Mouse (Mus musculus) adrenal gland, postnatal 10 days (tissue): ENCODE measurements around the gene Cnot8. TPM values are rescaled to one million over a fixed set of nuclear protein-coding genes. Genes with fewer than 3 reads are reported as not detected.
A peak's percentile ranks its signal among the peaks of the same experiment; 100 is the strongest.
"Not testable (repeated sequence)": the region's sequence is repeated elsewhere in the genome, so short reads cannot be mapped to it uniquely, and the experiment has no call there.

Experiments
- DNase-seq: peaks from one replicate; pipeline ENCODE4 v3.0.0; 2021; ENCODE audit warnings: mixed read lengths
- long read RNA-seq, 2 experiments: library from polyadenylated mRNA; stranded (forward); transcript quantifications; one replicate each; pipeline ENCODE4 v2.0.0; 2021
- total RNA-seq, 2 experiments: library from RNA; stranded (reverse); gene quantifications; 2 replicates each; pipeline ENCODE4 v1.2.3; 2021

Cnot8 gene
- total RNA-seq = 10 to 100 TPM; 42.9 to 49.3 TPM
- long read RNA-seq, experiment 1, transcript Cnot8-202 (7 exons, 2,099 nt) = minor isoform, 7 of 116 reads
- long read RNA-seq, experiment 1, transcript Cnot8-201 (7 exons, 2,035 nt) = major isoform, 77 of 116 reads
- long read RNA-seq, experiment 1, partial matches to known transcripts = 16 of 116 reads
- long read RNA-seq, experiment 1, other reads (novel, unspliced or antisense) = 16 of 116 reads
- long read RNA-seq, experiment 2, transcript Cnot8-201 (7 exons, 2,035 nt) = major isoform, 33 of 58 reads
- long read RNA-seq, experiment 2, transcript Cnot8-202 (7 exons, 2,099 nt) = minor isoform, 6 of 58 reads
- long read RNA-seq, experiment 2, partial matches to known transcripts = 14 of 58 reads
- long read RNA-seq, experiment 2, other reads (novel, unspliced or antisense) = 5 of 58 reads

DNA sequence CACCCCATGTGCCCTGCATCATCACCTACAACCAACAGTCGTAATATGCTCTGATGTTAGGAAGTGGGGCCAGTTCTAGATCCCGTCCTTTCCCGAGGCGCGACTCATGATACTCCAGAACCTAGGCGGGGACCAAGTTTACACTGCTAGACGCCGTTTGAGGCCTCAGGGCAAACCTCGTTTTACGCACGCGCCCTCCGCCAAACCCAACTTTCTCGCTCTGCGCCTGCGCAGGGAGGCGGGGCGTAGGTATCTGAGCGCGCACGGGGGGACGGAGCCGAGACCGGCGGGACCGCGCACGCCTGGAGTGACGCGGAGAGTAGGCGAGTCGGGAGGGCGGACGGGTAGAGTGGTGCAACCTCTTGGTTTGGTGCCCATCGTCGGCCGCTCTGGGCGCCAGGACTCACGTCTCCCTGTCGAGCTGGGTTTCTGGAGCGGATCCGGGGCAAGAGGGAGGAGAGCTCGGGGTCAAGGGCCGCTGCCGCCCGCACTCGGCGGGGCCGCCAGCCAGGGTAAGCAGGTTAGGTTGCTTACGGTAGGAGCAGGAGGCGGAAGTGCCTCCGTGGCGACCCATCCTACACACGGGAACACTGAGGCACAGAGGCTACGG lies at the start of gene Cnot8:
TSS of gene Cnot8 (plus strand) at position 457 of the 610 bp plus-strand sequence.
- peak; percentile 100 for DNase-seq

DNA sequence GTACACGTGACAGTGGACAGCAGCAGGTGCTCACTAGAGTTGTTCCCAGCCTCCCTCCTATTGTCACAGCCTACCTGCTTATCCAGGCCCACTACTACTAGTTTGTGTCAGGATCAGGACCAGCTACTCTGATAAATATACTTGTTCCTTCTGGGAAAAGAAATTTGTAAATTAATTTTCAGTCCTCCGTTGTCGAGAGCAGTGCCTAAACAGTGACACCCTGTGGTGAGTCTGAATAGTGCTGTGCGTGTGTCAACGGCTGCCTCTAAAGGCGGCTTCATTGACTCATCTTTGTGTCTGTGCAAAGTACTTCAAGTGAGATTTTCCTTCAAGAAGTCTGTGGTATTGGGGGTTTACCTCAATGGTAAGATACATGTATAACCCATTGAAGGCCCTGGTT lies 46.5 kb upstream of the Cnot8 start:
- DNase-seq = peak; percentile 68

- DNase-seq = peak; percentile 52
Measured at GRCm38 (mm10) chr11:58059752-58060151, 44.2 kb upstream of the Cnot8 start.

DNA sequence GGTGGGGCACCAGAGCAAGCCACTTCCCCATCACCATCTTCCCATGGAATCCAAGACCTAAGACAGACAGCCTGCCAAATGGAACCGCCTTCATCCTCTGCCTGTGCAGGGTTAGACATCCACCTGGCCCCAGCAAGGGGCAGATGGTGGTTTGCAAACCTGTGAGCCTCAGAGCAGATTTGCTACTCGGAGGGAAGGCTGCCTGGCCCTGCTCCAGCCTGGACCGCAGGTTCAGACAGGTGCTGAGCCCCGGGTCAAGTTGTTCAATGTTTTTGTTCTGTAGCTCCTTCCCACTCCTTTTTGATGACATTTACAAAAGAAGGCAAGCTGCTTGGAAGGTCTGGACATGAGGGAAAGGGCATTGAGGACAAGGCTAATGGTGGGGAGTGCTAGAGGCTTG lies 42.7 kb upstream of the Cnot8 start:
- DNase-seq = not testable (repeated sequence)

DNA sequence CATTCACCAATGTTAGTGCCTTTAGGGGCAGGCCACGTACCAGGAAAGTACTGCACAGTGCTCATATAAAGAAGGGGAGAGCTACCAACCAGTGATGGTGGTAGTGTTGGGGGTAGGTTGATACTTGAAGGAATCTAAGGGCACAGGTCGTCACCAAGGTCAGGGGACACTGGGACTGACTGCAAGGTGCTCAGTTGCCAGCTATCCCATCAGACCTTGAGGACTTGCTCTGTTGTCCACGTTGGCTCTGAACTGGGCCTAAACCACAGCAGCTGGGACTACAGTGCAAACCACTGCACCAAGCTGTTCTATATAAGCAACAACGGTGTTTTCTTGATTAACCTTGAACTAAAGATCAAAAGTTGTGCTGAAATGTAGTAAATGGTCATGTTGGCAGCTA lies 41.4 kb upstream of the Cnot8 start:
- DNase-seq = no peak

GRCm38 (mm10) chr11:58065025-58065424 lies 38.9 kb upstream of the Cnot8 start:
- DNase-seq = no peak

DNA sequence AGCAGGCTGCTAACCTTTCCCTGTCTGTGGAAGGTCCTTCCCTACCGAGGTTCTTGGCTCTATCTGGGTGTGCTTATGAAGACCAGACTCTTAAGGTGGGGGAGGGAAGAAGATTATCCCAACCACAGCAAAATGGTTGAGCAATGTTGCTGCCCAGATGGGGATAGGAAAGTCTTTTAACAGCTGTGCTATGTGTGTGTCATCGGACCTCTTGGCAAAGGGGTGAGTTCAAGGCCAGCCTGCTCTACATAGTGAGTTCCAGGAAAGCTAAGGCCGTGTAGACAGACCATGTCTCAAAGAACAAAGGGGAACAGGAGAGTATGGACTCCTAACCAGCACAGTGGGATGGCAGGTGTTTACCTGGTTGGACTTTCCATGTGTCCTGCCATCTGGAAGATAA lies 31.0 kb upstream of the Cnot8 start:
- DNase-seq = no peak

DNA sequence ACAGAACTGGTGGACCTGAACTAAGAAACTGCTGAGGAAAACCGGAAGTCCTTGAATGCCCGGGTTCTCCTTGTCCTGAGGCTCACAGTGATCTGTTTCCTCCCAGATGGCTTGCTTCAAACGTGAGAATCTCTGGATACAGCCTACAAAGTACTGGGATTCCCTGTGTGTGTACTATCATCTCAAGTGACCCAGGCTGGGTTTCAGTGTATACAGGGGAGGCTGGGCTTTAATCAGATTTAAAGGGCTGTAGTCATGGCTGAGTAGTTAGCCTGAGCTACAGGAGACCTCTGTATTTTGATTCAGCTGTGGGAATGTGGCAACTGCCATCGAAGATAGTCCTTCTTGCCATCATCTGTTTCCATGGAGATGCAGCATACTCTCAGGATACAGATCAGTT lies 26.7 kb upstream of the Cnot8 start:
- DNase-seq = no peak

DNA sequence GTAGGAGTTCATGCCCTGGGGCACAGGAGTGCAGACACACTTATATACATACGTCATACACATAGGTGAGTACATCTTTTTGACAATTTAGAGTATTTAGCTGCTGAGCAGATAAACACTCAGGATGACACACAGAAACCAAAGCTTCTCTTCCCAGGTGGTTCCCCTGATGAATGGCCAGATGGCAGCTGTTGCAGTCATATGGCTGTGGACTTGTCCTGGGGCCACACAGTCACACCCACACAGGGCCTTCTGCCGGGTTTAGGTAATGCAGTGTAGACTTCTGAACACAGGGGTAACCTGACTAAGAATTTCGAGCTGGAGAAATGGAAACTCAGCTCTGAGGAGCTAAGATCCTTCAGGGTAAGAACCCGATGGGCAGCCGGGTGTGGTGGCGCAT lies 22.2 kb upstream of the Cnot8 start:
- no peak for DNase-seq

DNA sequence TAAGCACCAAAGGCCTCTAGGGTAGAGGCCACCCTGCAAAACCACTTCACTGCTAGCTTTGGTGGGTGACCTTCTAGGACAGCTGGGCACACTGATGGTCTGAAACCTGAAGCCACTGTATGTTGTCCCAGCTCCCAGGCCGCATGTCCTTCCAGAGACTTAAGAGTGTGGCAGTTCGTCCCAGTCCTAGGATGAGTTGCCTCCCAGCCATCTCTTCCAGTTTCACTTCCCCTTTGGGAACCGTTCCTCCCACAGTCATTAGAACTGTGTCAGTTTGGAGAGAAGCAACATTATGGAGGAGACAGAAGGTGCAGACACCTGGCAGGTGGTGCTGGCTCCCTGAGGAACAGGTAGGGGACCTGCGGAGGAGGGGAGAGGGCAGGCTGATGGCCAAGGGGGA lies 11.4 kb upstream of the Cnot8 start:
- no peak for DNase-seq

- peak; percentile 69 for DNase-seq
Measured at GRCm38 (mm10) chr11:58093021-58093528, 10.9 kb upstream of the Cnot8 start, which contains the start of gene Gm12248. TSS of gene Gm12248 (minus strand) at chr11:58093134.

GRCm38 (mm10) chr11:58094766-58095165 lies 9.2 kb upstream of the Cnot8 start:
- no peak for DNase-seq

- no peak for DNase-seq
Measured at GRCm38 (mm10) chr11:58095561-58095960, 8.4 kb upstream of the Cnot8 start.

DNA sequence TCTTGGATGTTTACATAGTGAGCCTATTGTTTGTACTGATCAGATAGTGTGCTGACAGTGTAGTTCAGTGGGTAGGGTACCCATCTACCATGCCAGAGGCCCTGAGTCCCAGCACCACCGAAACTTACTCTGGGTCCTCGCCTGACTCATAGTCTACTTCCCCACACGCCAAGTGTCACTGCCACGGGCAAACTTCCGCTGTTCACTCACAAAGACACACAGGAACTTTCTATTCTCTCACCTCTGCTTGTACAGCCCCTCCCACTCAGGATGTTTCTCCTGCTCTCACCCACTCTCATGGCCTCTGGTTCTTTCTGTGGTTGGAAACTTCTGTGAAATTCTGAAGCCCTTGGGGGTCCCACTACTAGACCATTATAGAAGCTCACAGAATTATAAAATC lies 7.8 kb upstream of the Cnot8 start:
- no peak for DNase-seq

DNA sequence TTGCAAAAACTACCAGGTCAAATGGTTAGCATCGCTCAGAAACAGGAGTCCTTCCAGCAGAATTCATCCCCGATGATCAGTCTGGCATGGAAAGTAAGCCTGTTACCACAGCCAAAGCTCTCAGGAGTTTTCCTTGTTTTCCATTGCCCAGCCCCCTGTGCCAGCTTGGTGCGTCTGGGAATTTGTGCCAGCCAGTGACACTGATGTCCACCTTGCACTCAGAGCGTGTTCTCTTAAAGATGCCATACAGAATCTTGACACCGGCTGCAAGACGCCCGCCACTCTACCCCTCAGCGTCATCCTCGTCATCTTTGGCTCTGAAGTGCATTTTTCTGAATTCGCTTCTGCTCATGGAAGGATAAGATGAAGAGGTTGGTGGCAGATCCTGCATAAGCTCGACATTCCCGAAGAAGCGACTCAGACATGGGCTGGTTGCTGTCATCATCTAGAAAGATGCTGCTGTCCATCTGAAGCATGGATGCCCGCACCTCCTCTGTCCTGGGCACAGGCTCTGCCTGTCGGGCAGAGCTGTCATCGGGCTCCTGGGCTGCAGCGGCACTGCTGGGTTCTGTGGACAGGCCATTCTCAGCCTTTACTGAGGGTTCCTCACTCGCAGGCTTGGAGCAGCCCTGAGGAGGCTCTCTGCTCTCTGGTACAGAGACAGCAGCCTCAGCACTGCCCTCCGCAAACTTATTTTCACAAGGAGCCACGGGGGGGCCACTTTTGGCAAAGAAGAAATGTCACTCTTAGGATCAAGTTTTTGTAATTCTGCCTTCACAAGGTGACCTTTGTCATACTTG lies 6.9 kb upstream of the Cnot8 start:
- peak; percentile 34 for DNase-seq

- peak; percentile 26 for DNase-seq
Measured at GRCm38 (mm10) chr11:58097621-58098365, 6.2 kb upstream of the Cnot8 start.

DNA sequence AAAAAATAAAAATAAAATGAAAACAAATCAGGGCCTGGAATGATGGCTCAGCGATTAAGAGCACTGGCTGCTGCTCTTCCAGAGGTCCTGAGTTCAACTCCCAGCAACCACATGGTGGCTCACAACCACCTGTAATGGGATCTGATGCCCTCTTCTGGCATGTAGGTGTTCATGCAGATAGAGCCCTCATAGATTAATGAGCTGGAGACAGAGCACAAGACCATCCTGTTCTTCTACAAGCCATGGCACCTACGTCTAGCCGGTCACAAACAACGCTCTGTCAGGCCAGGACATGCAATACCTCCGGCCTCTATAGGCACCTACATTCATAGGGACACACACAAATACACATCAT lies 5.6 kb upstream of the Cnot8 start:
- DNase-seq = not testable (repeated sequence)

DNA sequence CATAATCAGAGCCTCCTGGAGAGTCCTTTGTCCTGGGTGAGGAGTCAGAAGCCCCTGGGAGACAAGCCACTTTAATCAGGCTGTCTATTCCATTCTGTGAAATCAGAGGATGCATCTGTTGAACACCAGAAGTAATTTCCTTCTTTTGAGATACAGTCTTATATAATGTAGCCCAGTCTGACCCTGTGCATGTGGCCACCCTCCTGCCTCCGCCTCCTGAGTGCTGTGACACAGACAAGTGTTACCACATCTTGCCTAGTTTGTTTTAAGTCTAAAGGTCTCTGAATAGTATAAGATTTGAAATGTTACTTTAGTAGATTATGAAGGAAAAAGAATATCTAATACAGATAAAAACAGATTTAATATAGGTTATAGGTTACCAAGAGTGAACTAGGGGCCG lies 3.9 kb upstream of the Cnot8 start:
- DNase-seq = no peak

DNA sequence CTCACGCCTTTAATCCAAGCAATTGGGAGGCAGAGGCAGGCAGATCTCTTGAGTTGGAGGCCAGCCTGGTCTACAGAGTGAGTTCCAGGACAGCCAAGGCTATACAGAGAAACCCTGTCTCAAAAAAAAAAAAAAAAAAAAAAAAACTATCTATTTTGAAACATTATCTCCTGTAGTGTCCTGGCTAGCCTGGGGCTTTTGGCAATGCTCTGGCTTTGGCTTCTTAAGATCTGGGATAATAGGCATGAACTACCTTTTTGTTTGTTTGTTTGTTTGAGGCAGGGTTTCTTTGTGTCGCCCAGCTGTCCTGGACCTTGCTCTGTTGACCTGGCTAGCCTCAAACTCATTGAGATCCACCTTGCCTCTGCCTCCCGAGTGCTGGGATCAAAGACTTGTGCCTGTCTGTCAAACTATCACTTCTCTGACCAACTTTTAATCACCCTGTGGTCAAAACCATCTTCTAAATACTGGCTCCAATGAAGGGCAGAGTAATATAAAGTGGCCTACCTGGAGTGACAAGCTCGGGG lies 2.7 kb upstream of the Cnot8 start:
- DNase-seq = no peak

DNA sequence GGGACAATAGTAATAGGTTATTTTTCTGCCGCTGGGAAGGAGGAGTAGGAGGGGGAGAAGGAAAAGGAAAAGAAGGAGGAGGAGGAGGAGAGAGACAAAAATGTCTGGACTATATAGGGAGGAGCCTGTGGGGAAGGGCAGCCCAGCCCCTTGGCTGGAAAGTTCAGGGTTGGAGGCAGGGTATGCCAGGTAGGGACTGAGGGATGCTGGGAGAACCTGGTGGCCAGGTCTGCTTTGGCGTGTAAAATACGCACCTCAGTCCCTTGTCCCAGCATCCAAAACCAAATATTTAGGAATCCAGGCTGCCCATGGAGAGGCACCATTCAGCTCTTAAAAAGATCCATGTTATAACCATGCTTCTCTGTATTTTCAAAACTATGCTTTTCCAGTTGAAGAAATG lies 1.8 kb upstream of the Cnot8 start:
- DNase-seq = no peak

- DNase-seq = no peak
Measured at GRCm38 (mm10) chr11:58102581-58103343, 1.2 kb upstream of the Cnot8 start.
